Comparison of ENCODE assay signal across 27 mouse cellular contexts in the genomic region with DNA sequence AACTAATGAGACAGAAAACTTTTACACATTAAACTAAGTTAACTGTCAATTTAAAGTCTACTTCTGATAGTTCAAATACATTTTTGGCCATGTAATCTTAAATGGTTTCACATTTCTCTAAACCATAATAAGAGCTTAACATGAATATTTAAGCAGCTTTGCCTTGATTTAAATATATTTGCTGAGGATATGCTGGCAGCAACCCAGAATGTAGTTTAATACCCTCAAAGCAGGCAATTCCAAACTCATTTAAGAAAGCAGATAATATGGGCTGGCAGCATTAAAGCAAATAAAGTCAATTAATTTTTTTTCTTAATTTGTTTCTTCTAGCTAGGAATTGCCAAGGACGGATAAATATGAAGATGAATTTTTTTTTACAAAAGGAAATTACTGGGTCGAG. TPM values are rescaled to one million over a fixed set of nuclear protein-coding genes. Genes with fewer than 3 reads are reported as not detected.
DNase-seq lines count a peak whose midpoint lies in the region; ATAC-seq and TF ChIP-seq lines count a peak whose summit lies in the region.
"Had no signal": no experiment of that assay in that cellular context is flagged by ENCODE, and none has a peak within 500 bp of the region (broad histone marks: within the 10 kb centered on the region; RNA-seq: fewer than 3 reads in every experiment).

No protein-coding gene starts in this region.

- no peak for ATAC-seq in embryonic facial prominence, embryonic 14.5 days (ENCODE audit: low read depth)
- peak; percentile 46; the same call in 1 of the 2 replicates for ATAC-seq in forebrain, embryonic 14.5 days
- no peak for ATAC-seq in forebrain, embryonic 11.5 days (replicated peaks; ENCODE audit: low FRiP score)
- no peak for ATAC-seq in midbrain, embryonic 14.5 days (ENCODE audit: low FRiP score, low TSS enrichment)
- ATAC-seq in midbrain, embryonic 15.5 days (replicated peaks), result no peak
- ATAC-seq: activated CD4-positive, CD25-positive, alpha-beta regulatory T cell, adult 4 months; CD4-positive, CD25-positive, alpha-beta regulatory T cell, adult 4 months; Patski had no signal

- WGBS in embryonic facial prominence, embryonic 14.5 days, result 69% methylated on average over 2 of the region's 2 CpGs
- WGBS in embryonic facial prominence, embryonic 10.5 days, result 91% methylated on average over 2 of the region's 2 CpGs
- WGBS in forebrain, embryonic 14.5 days, result 60% methylated on average over 2 of the region's 2 CpGs
- 85% methylated on average over 2 of the region's 2 CpGs for WGBS in forebrain, embryonic 11.5 days
- 58% methylated on average over 2 of the region's 2 CpGs for WGBS in midbrain, embryonic 14.5 days
- 65% methylated on average over 2 of the region's 2 CpGs for WGBS in midbrain, embryonic 15.5 days

- H3K4me1 ChIP-seq in embryonic facial prominence, embryonic 14.5 days (ENCODE audit: control insufficient read depth, insufficient read depth, low read length), result no peaks in the 10 kb centered on the region
- H3K4me1 ChIP-seq in embryonic facial prominence, embryonic 10.5 days, result no peaks in the 10 kb centered on the region
- H3K4me1 ChIP-seq in forebrain, embryonic 14.5 days (ENCODE audit: control insufficient read depth, insufficient read depth, low read length), result 0 out of 2 replicates have a peak, but pooled peaks cover 4% of the 10 kb centered on the region
- no peaks in the 10 kb centered on the region for H3K4me1 ChIP-seq in forebrain, embryonic 11.5 days (replicated peaks; ENCODE audit: control insufficient read depth, insufficient read depth, low read length)
- peaks cover 9% of the 10 kb centered on the region; the same call in 1 of the 2 replicates for H3K4me1 ChIP-seq in midbrain, embryonic 14.5 days (ENCODE audit: control insufficient read depth, insufficient read depth, low read length)
- H3K4me1 ChIP-seq in midbrain, embryonic 15.5 days, result no peaks in the 10 kb centered on the region; the same call in 1 of the 2 replicates
- H3K4me1 ChIP-seq: embryonic facial prominence, embryonic 12.5 days; embryonic facial prominence, embryonic 15.5 days; forebrain, embryonic 12.5 days had no signal

- H3K4me2 ChIP-seq in embryonic facial prominence, embryonic 14.5 days (ENCODE audit: low read depth, low read length), result no peak overlapping the region
- no peak overlapping the region for H3K4me2 ChIP-seq in forebrain, embryonic 14.5 days (ENCODE audit: low read length)
- no peak overlapping the region for H3K4me2 ChIP-seq in forebrain, embryonic 11.5 days (ENCODE audit: low read depth, low read length, severe bottlenecking)
- no peak overlapping the region for H3K4me2 ChIP-seq in midbrain, embryonic 14.5 days (ENCODE audit: low read length)
- no peak overlapping the region for H3K4me2 ChIP-seq in midbrain, embryonic 15.5 days
- H3K4me2 ChIP-seq: embryonic facial prominence, embryonic 12.5 days; embryonic facial prominence, embryonic 15.5 days; forebrain, embryonic 12.5 days had no signal

- no peaks in the 10 kb centered on the region for H3K27me3 ChIP-seq in embryonic facial prominence, embryonic 14.5 days (replicated peaks; ENCODE audit: control insufficient read depth, insufficient read depth, low read length)
- no peaks in the 10 kb centered on the region for H3K27me3 ChIP-seq in embryonic facial prominence, embryonic 10.5 days (replicated peaks; ENCODE audit: low read depth, poor library complexity, severe bottlenecking)
- no peaks in the 10 kb centered on the region for H3K27me3 ChIP-seq in forebrain, embryonic 14.5 days (replicated peaks; ENCODE audit: control insufficient read depth, insufficient read depth, low read length)
- H3K27me3 ChIP-seq in forebrain, embryonic 11.5 days (ENCODE audit: control insufficient read depth, insufficient read depth, low read length), result no peaks in the 10 kb centered on the region
- H3K27me3 ChIP-seq in midbrain, embryonic 14.5 days (ENCODE audit: control insufficient read depth, insufficient read depth, low read length), result no peaks in the 10 kb centered on the region
- no peaks in the 10 kb centered on the region for H3K27me3 ChIP-seq in midbrain, embryonic 15.5 days (replicated peaks)
- H3K27me3 ChIP-seq: CH12.LX; embryonic facial prominence, embryonic 12.5 days; embryonic facial prominence, embryonic 15.5 days; forebrain, embryonic 12.5 days had no signal

- DNase-seq in embryonic facial prominence, embryonic 14.5 days (ENCODE audit: low spot score), result peak; percentile 12
- DNase-seq in embryonic facial prominence, embryonic 10.5 days (ENCODE audit: low spot score), result no peak
- peak; percentile 55 for DNase-seq in forebrain, embryonic 14.5 days (ENCODE audit: low spot score)
- no peak for DNase-seq in forebrain, embryonic 11.5 days (ENCODE audit: low spot score)
- DNase-seq in midbrain, embryonic 14.5 days, result peak; percentile 59
- DNase-seq in brain, embryonic 14.5 days (ENCODE audit: low read depth), result peak; percentile 74
- DNase-seq: adrenal gland, adult 8-10 months; adrenal gland, postnatal 14 days; adrenal gland, postnatal 36 days; B cell, adult 2 months; cerebellum, adult 11 months; cerebellum, adult 18-20 months; cerebellum, adult 8-10 months; cerebellum, adult 9-11 months; cerebellum, postnatal 14 days; cerebellum, postnatal 36 days; embryo, embryonic 11 days had no signal

- no peak for TF ChIP-seq POLR2A in brain, embryonic 14.5 days (IDR thresholded peaks at IDR 0.05; ENCODE audit: borderline replicate concordance, extremely low read depth, insufficient read depth, insufficient read length, poor library complexity, severe bottlenecking)

- no peak overlapping the region for H3K4me3 ChIP-seq in embryonic facial prominence, embryonic 14.5 days (ENCODE audit: low read depth, low read length)
- no peak overlapping the region for H3K4me3 ChIP-seq in embryonic facial prominence, embryonic 10.5 days
- no peak overlapping the region for H3K4me3 ChIP-seq in forebrain, embryonic 14.5 days (ENCODE audit: low read depth, low read length)
- H3K4me3 ChIP-seq in forebrain, embryonic 11.5 days (ENCODE audit: low read depth, low read length), result no peak overlapping the region
- H3K4me3 ChIP-seq in midbrain, embryonic 14.5 days (replicated peaks; ENCODE audit: low read depth, low read length), result no peak overlapping the region
- H3K4me3 ChIP-seq in midbrain, embryonic 15.5 days, result no peak overlapping the region
- H3K4me3 ChIP-seq: embryonic facial prominence, embryonic 12.5 days; embryonic facial prominence, embryonic 15.5 days; erythroblast, embryonic 14.5 days; forebrain, embryonic 12.5 days had no signal

- H3K9me3 ChIP-seq in embryonic facial prominence, embryonic 14.5 days (ENCODE audit: control insufficient read depth, low read length), result no peaks in the 10 kb centered on the region
- no peaks in the 10 kb centered on the region for H3K9me3 ChIP-seq in embryonic facial prominence, embryonic 10.5 days
- no peaks in the 10 kb centered on the region for H3K9me3 ChIP-seq in forebrain, embryonic 14.5 days (replicated peaks; ENCODE audit: control insufficient read depth, low read length)
- no peaks in the 10 kb centered on the region for H3K9me3 ChIP-seq in forebrain, embryonic 11.5 days (ENCODE audit: control insufficient read depth, low read length)
- H3K9me3 ChIP-seq in midbrain, embryonic 14.5 days (ENCODE audit: control insufficient read depth, low read length), result no peaks in the 10 kb centered on the region
- H3K9me3 ChIP-seq in midbrain, embryonic 15.5 days, result no peaks in the 10 kb centered on the region
- H3K9me3 ChIP-seq: embryonic facial prominence, embryonic 12.5 days; embryonic facial prominence, embryonic 15.5 days; forebrain, embryonic 12.5 days; G1E had no signal

- H3K27ac ChIP-seq in embryonic facial prominence, embryonic 14.5 days (replicated peaks; ENCODE audit: low read depth, low read length), result no peak overlapping the region
- no peak overlapping the region for H3K27ac ChIP-seq in embryonic facial prominence, embryonic 10.5 days (replicated peaks)
- no peak overlapping the region for H3K27ac ChIP-seq in forebrain, embryonic 14.5 days (ENCODE audit: low read depth, low read length)
- H3K27ac ChIP-seq in forebrain, embryonic 11.5 days (ENCODE audit: low read depth, low read length), result no peak overlapping the region
- H3K27ac ChIP-seq in midbrain, embryonic 14.5 days (replicated peaks; ENCODE audit: low read depth, low read length), result peak overlapping the region; percentile 3; the same call in 1 of the 2 replicates
- H3K27ac ChIP-seq in midbrain, embryonic 15.5 days, result no peak overlapping the region
- H3K27ac ChIP-seq: embryonic facial prominence, embryonic 12.5 days; embryonic facial prominence, embryonic 15.5 days; forebrain, embryonic 12.5 days had no signal

- TF ChIP-seq CTCF in brain, embryonic 14.5 days (IDR thresholded peaks at IDR 0.05; ENCODE audit: borderline replicate concordance, extremely low read depth, insufficient read depth, insufficient read length), result no peak

- H3K9ac ChIP-seq in embryonic facial prominence, embryonic 14.5 days (ENCODE audit: low read depth, low read length), result no peak overlapping the region
- H3K9ac ChIP-seq in forebrain, embryonic 14.5 days (ENCODE audit: low read length), result no peak overlapping the region
- H3K9ac ChIP-seq in forebrain, embryonic 11.5 days (ENCODE audit: low read length), result no peak overlapping the region
- H3K9ac ChIP-seq in midbrain, embryonic 14.5 days (replicated peaks; ENCODE audit: low read length), result no peak overlapping the region
- H3K9ac ChIP-seq in midbrain, embryonic 15.5 days, result no peak overlapping the region
- H3K9ac ChIP-seq: embryonic facial prominence, embryonic 12.5 days; embryonic facial prominence, embryonic 15.5 days; forebrain, embryonic 12.5 days had no signal

- no peaks in the 10 kb centered on the region for H3K36me3 ChIP-seq in embryonic facial prominence, embryonic 14.5 days (ENCODE audit: control insufficient read depth, insufficient read depth, low read length)
- no peaks in the 10 kb centered on the region for H3K36me3 ChIP-seq in embryonic facial prominence, embryonic 10.5 days (replicated peaks)
- no peaks in the 10 kb centered on the region for H3K36me3 ChIP-seq in forebrain, embryonic 14.5 days (ENCODE audit: control insufficient read depth, insufficient read depth, low read length)
- no peaks in the 10 kb centered on the region for H3K36me3 ChIP-seq in forebrain, embryonic 11.5 days (ENCODE audit: control insufficient read depth, insufficient read depth, low read length)
- H3K36me3 ChIP-seq in midbrain, embryonic 14.5 days (ENCODE audit: control insufficient read depth, insufficient read depth, low read length), result no peaks in the 10 kb centered on the region
- no peaks in the 10 kb centered on the region for H3K36me3 ChIP-seq in midbrain, embryonic 15.5 days (replicated peaks)
- H3K36me3 ChIP-seq: embryonic facial prominence, embryonic 12.5 days; embryonic facial prominence, embryonic 15.5 days; forebrain, embryonic 12.5 days; G1E had no signal

RNA-seq across cellular contexts. Expression of a gene that starts 56.7 kb away (rescaled TPM):
- polyA plus RNA-seq in embryonic facial prominence, embryonic 14.5 days (2014; fragmentation: Nextera tagmentation; extraction: Ambion mirVana), result 3.2 and 3.5 TPM in 2 replicates
- 5.5 and 5.7 TPM in 2 replicates for polyA plus RNA-seq in embryonic facial prominence, embryonic 10.5 days (2016; fragmentation: Nextera tagmentation; extraction: Ambion mirVana)
- 32.8 and 39.4 TPM in 2 replicates for polyA plus RNA-seq in forebrain, embryonic 14.5 days (2014; fragmentation: Nextera tagmentation; extraction: Ambion mirVana)
- 16.0 and 17.3 TPM in 2 replicates for polyA plus RNA-seq in forebrain, embryonic 11.5 days (2014; fragmentation: Nextera tagmentation; extraction: Ambion mirVana)
- 44.3 and 45.2 TPM in 2 replicates for polyA plus RNA-seq in midbrain, embryonic 14.5 days (2014; fragmentation: Nextera tagmentation; extraction: Ambion mirVana)
- 34.0 and 35.2 TPM in 2 replicates for polyA plus RNA-seq in midbrain, embryonic 15.5 days (2015; fragmentation: Nextera tagmentation; extraction: Ambion mirVana)
- 45.9 and 50.1 TPM in 2 replicates for polyA plus RNA-seq in brain, embryonic 14.5 days (2012; rRNA removed)
- polyA plus RNA-seq: activated CD4-positive, CD25-positive, alpha-beta regulatory T cell, adult 4 months; CD4-positive, CD25-positive, alpha-beta regulatory T cell, adult 4 months; erythroblast, embryonic 14.5 days; G1E had no signal

Comparison
In these comparisons a context has a peak if more than half of its experiments do, and no peak if none do; other contexts are left out.
1. DNase-seq: peak in embryonic facial prominence, embryonic 14.5 days (single experiment), forebrain, embryonic 14.5 days (single experiment), midbrain, embryonic 14.5 days (single experiment) and brain, embryonic 14.5 days (single experiment); none in embryonic facial prominence, embryonic 10.5 days (single experiment) and forebrain, embryonic 11.5 days (single experiment).